Mouse (Mus musculus) neural tube, embryonic 13.5 days (tissue): ENCODE data around the gene Vmn2r86. TPM values are rescaled to one million over a fixed set of nuclear protein-coding genes. Genes with fewer than 3 reads are reported as not detected.
"Not testable (repeated sequence)": the region's sequence is repeated elsewhere in the genome, so short reads cannot be mapped to it uniquely, and the experiment has no call there.

ENCODE experiments used
- ATAC-seq: fragments of 200-750 bp; cut with Nextera tagmentation; 2 replicates; pipeline ENCODE4 v1.8.0; 2017; ENCODE audit warnings: low read depth, mild to moderate bottlenecking, moderate TSS enrichment, moderate library complexity
- H3K27ac ChIP-seq: fragments of 300-500 bp; sonication (generic); replicated peaks from 2 replicates; pipeline ENCODE4 v1.5.1; 2015; ENCODE audit warnings: moderate library complexity, mild to moderate bottlenecking, inconsistent platforms
- H3K27me3 ChIP-seq: fragments of 300-500 bp; sonication (generic); 2 replicates; pipeline ENCODE4 v1.6.1; 2015; ENCODE audit warnings: mild to moderate bottlenecking, inconsistent platforms
- H3K36me3 ChIP-seq: fragments of 300-500 bp; sonication (generic); 2 replicates; pipeline ENCODE4 v1.6.1; 2015; ENCODE audit warnings: mild to moderate bottlenecking, inconsistent platforms
- H3K4me1 ChIP-seq: fragments of 300-500 bp; sonication (generic); replicated peaks from 2 replicates; pipeline ENCODE4 v1.6.1; 2015; ENCODE audit warnings: inconsistent platforms
- H3K4me2 ChIP-seq: fragments of 300-500 bp; sonication (generic); 2 replicates; pipeline ENCODE4 v1.6.1; 2015; ENCODE audit warnings: inconsistent platforms, mild to moderate bottlenecking, moderate library complexity
- H3K4me3 ChIP-seq: fragments of 300-500 bp; sonication (generic); 2 replicates; pipeline ENCODE4 v1.5.1; 2015; ENCODE audit warnings: mild to moderate bottlenecking, inconsistent platforms
- H3K9ac ChIP-seq: fragments of 300-500 bp; sonication (generic); 2 replicates; pipeline ENCODE4 v1.6.1; 2015; ENCODE audit warnings: moderate library complexity, mild to moderate bottlenecking, inconsistent platforms
- H3K9me3 ChIP-seq: fragments of 300-500 bp; sonication (generic); 2 replicates; pipeline ENCODE4 v1.6.1; 2016; ENCODE audit warnings: inconsistent platforms
- WGBS: fragments of 180-500 bp; shearing (Covaris S2); methylation state at CpG from one replicate; pipeline ENCODE4 v1.1.7; 2015; 5-methylcytosine and 5-hydroxymethylcytosine counted together
- polyA plus RNA-seq: library from polyadenylated mRNA; unstranded; fragments of >200 nt; fragmentation: Nextera tagmentation; extraction: Ambion mirVana; gene quantifications from 2 replicates; pipeline ENCODE4 v1.2.1, GENCODE M21; 2015

Vmn2r86 gene
- polyA plus RNA-seq = 0.03 TPM in 1 of 2 replicates, not detected in the other

- H3K9me3 ChIP-seq, H3K4me2 ChIP-seq, H3K9ac ChIP-seq, H3K36me3 ChIP-seq, H3K4me3 ChIP-seq, H3K4me1 ChIP-seq, H3K27me3 ChIP-seq, ATAC-seq, H3K27ac ChIP-seq: not testable (repeated sequence)
- 91% methylated on average over 1 of the region's 1 CpGs for WGBS
Observed at GRCm38 (mm10) chr10:130455950-130456349, at the start of gene Vmn2r86. Gene Vmn2r86 (minus strand): TSS chr10:130456050.

- H3K4me1 ChIP-seq = no peaks in the 10 kb centered on the region
- no peak within 1 kb of the TSS for H3K9ac ChIP-seq
- no peak for ATAC-seq
- no peak within 1 kb of the TSS for H3K4me3 ChIP-seq
- no peak within 1 kb of the TSS for H3K4me2 ChIP-seq
- no peak within 1 kb of the TSS for H3K27ac ChIP-seq
- no peaks in the 10 kb centered on the region for H3K9me3 ChIP-seq
- H3K27me3 ChIP-seq = no peaks in the 10 kb centered on the region
- no peaks in the 10 kb centered on the region for H3K36me3 ChIP-seq
Observed at GRCm38 (mm10) chr10:130497296-130497695, 41.4 kb upstream of the Vmn2r86 start, which contains the start of gene Vmn2r87. Gene Vmn2r87 (minus strand): TSS chr10:130497396.

- WGBS = 3% methylated on average over 36 of the region's 36 CpGs
- peak; percentile 98 for ATAC-seq
- H3K4me1 ChIP-seq = no peaks in the 10 kb centered on the region
Observed at GRCm38 (mm10) chr10:130470311-130470760, 14.5 kb upstream of the Vmn2r86 start.

GRCm38 (mm10) chr10:130444776-130445175, 11.1 kb downstream of the Vmn2r86 start:
- Histone ChIP-seq H3K36me3 (no peaks in the 10 kb centered on the region), H3K27me3 (no peaks in the 10 kb centered on the region), H3K27ac (no peak overlapping the region), H3K4me3 (no peak overlapping the region), H3K4me2 (no peak overlapping the region), H3K9me3 (no peaks in the 10 kb centered on the region), H3K4me1 (no peaks in the 10 kb centered on the region), H3K9ac (no peak overlapping the region)
- ATAC-seq = no peak
- 91% methylated on average over 21 of the region's 21 CpGs for WGBS

More at GRCm38 (mm10) chr10:130470311-130470760, 14.5 kb upstream of the Vmn2r86 start:
- Histone ChIP-seq H3K27me3 (no peaks in the 10 kb centered on the region), H3K4me2 (peak overlapping the region; percentile 80), H3K27ac (no peak overlapping the region), H3K36me3 (no peaks in the 10 kb centered on the region), H3K9ac (peak overlapping the region; percentile 73), H3K9me3 (no peaks in the 10 kb centered on the region), H3K4me3 (peak overlapping the region; percentile 53)

DNA sequence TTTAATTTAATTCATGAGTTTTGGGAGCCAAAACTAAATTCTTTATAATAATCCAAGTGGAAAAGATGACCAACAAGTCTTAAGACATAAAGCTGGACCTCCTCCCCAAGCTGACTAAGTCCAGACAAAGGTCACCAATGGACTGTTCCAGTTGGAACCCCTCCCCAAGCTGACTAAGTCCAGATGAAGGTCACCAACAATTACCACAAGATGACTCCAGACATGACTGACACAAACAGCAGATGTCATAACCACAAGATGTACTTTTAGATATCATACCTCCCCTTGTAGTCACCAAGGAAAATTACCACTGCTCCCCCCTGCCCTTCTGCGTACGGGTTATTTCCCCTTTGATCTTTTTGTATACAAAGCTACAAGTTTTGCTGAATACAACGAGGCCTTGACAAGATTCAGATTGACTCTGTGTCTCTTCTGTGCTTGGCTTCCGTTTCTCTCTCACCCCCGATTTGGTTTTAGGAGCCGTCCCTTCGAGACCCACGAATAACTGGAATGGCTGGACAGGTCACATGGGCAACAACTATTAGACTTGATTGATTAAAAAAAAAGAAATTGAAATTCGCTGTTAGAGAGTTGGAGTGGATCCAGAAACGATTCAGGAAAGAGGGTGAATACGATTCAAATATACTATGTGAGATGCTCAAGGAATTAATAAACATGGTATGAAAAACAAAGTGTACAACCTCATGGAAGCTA, 21.5 kb downstream of the Vmn2r86 start:
- not testable (repeated sequence) for H3K4me3 ChIP-seq, H3K9me3 ChIP-seq, H3K27me3 ChIP-seq, ATAC-seq, H3K27ac ChIP-seq, H3K4me1 ChIP-seq, H3K9ac ChIP-seq, H3K36me3 ChIP-seq, H3K4me2 ChIP-seq
- 86% methylated on average over 11 of the region's 11 CpGs for WGBS

DNA sequence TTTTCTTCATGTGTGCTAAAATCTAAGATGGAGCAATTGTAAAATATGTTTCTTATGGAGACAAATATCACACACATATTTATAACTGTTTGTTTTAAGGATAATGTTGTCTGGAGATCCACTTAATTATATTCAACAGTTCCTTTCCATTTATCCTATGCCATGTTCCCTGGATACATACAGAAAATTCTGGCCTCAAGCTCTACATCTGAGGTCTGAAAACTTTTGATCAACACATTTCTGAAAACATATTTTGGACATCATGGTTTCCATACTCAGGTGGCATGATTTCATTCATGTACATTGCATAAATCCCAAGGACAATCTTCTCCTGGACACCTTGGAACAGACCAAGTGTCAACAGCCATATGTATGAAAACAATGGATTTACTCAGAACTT, 26.2 kb downstream of the Vmn2r86 start, which contains the start of gene Vmn2r85:
Gene Vmn2r85 (minus strand): TSS at position 101 of the 400 bp plus-strand sequence.
- not testable (repeated sequence) for H3K27me3 ChIP-seq, H3K4me1 ChIP-seq, H3K4me3 ChIP-seq, H3K9ac ChIP-seq, H3K36me3 ChIP-seq, ATAC-seq, H3K9me3 ChIP-seq, H3K27ac ChIP-seq, H3K4me2 ChIP-seq

DNA sequence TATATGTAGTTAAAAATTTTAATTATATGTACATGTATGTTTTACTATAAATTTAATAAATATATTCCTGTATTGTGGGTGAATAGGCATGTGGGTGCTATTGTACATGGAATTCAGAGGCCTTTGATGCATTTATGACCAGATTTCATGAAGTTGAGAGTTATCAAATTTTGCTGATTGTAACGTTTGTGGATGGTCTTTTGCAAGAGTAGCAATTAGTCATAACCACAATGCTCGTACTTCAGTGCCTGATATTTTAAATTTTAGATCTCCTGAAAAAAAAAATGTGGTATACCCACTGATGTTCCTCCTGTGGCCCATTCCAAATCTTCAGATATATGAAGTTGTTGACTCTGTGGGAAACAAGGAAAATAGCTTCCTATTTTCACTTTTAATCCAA, 33.5 kb downstream of the Vmn2r86 start:
- H3K27ac ChIP-seq, H3K4me3 ChIP-seq, H3K9ac ChIP-seq, H3K27me3 ChIP-seq, H3K36me3 ChIP-seq, ATAC-seq, H3K9me3 ChIP-seq, H3K4me1 ChIP-seq, H3K4me2 ChIP-seq: not testable (repeated sequence)
- WGBS = 86% methylated on average over 2 of the region's 2 CpGs

GRCm38 (mm10) chr10:130420401-130420800, 35.4 kb downstream of the Vmn2r86 start:
- 81% methylated on average over 3 of the region's 3 CpGs for WGBS
- Histone ChIP-seq H3K4me3 (no peak overlapping the region), H3K27me3 (no peaks in the 10 kb centered on the region), H3K4me1 (no peaks in the 10 kb centered on the region), H3K27ac (no peak overlapping the region), H3K9ac (no peak overlapping the region), H3K9me3 (no peaks in the 10 kb centered on the region), H3K36me3 (no peaks in the 10 kb centered on the region), H3K4me2 (no peak overlapping the region)
- no peak for ATAC-seq

DNA sequence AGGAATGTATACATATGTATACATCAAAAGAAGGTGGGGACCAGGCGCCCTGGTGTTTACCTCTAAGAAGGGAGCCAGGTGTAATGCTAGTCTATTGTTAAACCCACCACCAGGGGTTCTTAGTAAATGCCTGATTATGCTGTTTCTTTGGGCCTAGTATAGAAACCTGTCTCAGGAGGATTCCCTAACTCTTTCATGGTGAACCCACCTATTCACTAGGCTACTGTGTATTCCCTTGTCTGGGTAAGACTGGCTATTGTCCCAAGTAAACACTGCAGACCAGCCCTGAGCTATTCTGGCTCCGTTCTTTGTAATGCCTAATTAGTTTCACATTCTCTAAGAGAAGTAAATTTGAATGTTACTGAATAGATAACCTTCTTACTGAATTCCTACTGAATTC, 35.9 kb downstream of the Vmn2r86 start:
- not testable (repeated sequence) for H3K9ac ChIP-seq, H3K4me3 ChIP-seq, H3K9me3 ChIP-seq, H3K36me3 ChIP-seq, H3K4me1 ChIP-seq, ATAC-seq, H3K4me2 ChIP-seq, H3K27ac ChIP-seq, H3K27me3 ChIP-seq
- 48% methylated on average over 2 of the region's 2 CpGs for WGBS

- H3K4me3 ChIP-seq, H3K4me2 ChIP-seq, H3K27me3 ChIP-seq, H3K4me1 ChIP-seq, H3K9me3 ChIP-seq, H3K27ac ChIP-seq, H3K9ac ChIP-seq, H3K36me3 ChIP-seq, ATAC-seq: not testable (repeated sequence)
Observed at GRCm38 (mm10) chr10:130416352-130416751, 39.5 kb downstream of the Vmn2r86 start.

- peak; percentile 47; the same call in 1 of the 2 replicates for ATAC-seq
Observed at GRCm38 (mm10) chr10:130412167-130412698, 43.6 kb downstream of the Vmn2r86 start.

GRCm38 (mm10) chr10:130394232-130394631, 61.6 kb downstream of the Vmn2r86 start, which contains the start of gene Vmn2r84:
Gene Vmn2r84 (minus strand): TSS chr10:130394332.
- ATAC-seq = no peak
- no peak within 1 kb of the TSS for H3K4me3 ChIP-seq
- H3K9me3 ChIP-seq = no peaks in the 10 kb centered on the region
- no peaks in the 10 kb centered on the region for H3K36me3 ChIP-seq
- H3K4me2 ChIP-seq = no peak within 1 kb of the TSS
- no peak within 1 kb of the TSS for H3K27ac ChIP-seq
- no peaks in the 10 kb centered on the region for H3K27me3 ChIP-seq
- no peaks in the 10 kb centered on the region for H3K4me1 ChIP-seq
- no peak within 1 kb of the TSS for H3K9ac ChIP-seq

More at GRCm38 (mm10) chr10:130412167-130412698, 43.6 kb downstream of the Vmn2r86 start:
- H3K9ac ChIP-seq, H3K9me3 ChIP-seq, H3K36me3 ChIP-seq, H3K4me1 ChIP-seq, H3K27me3 ChIP-seq, H3K4me3 ChIP-seq, H3K27ac ChIP-seq, H3K4me2 ChIP-seq: not testable (repeated sequence)
- WGBS = 78% methylated on average over 24 of the region's 35 CpGs
